Mouse (Mus musculus) layer of hippocampus, postnatal 25 days (tissue): Measurements from ENCODE around the gene M1ap. TPM values are rescaled to one million over a fixed set of nuclear protein-coding genes. Genes with fewer than 3 reads are reported as not detected.
A peak's percentile ranks its signal among the peaks of the same experiment; 100 is the strongest.

ENCODE experiments used
- DNase-seq, 2 experiments: peaks; one replicate each; pipeline ENCODE4 v3.0.0; 2022; ENCODE audit warnings: mixed read lengths in 2 of 2, low spot score in 1 of 2; ENCODE audit errors: extremely low spot score in 1 of 2
- total RNA-seq, 2 experiments: library from RNA; stranded (reverse); gene quantifications; 2 replicates each; pipeline ENCODE4 v1.2.3; 2021

M1ap gene
- total RNA-seq, 2 experiments from 2014 or later: 0.34 TPM; not detected in 1

- DNase-seq: no peak
Measured at GRCm38 (mm10) chr6:83031921-83032590, 85.4 kb downstream of the M1ap start.

GRCm38 (mm10) chr6:83032769-83033191 is 86.1 kb downstream of the M1ap start:
- no peak for DNase-seq

GRCm38 (mm10) chr6:83033249-83034185 is 86.8 kb downstream of the M1ap start, which contains the start of the genes Dok1 and Loxl3:
Dok1 (minus strand) TSS chr6:83033471.
Loxl3 (plus strand) TSS chr6:83034173.
- DNase-seq: no peak

- no peak for DNase-seq
Measured at GRCm38 (mm10) chr6:83034463-83035055, 87.9 kb downstream of the M1ap start.

- no peak for DNase-seq
Measured at GRCm38 (mm10) chr6:83037188-83037587, 90.5 kb downstream of the M1ap start.

- peak; percentile 87 to 93 for DNase-seq
Measured at GRCm38 (mm10) chr6:83038496-83039012, 91.9 kb downstream of the M1ap start.

- DNase-seq: no peak
Measured at GRCm38 (mm10) chr6:83040601-83041000, 93.9 kb downstream of the M1ap start.

GRCm38 (mm10) chr6:83043561-83043960 is 96.9 kb downstream of the M1ap start:
- DNase-seq: no peak

GRCm38 (mm10) chr6:83043993-83044392 is 97.3 kb downstream of the M1ap start:
- no peak for DNase-seq

- DNase-seq: no peak
Measured at GRCm38 (mm10) chr6:83044742-83045141, 98.0 kb downstream of the M1ap start.

GRCm38 (mm10) chr6:83049367-83049766 is 102.7 kb downstream of the M1ap start:
- DNase-seq: no peak

GRCm38 (mm10) chr6:83053136-83053960 is 106.6 kb downstream of the M1ap start:
- DNase-seq: peak in 1 of 2 experiments; percentile 49

- peak; percentile 89 to 91 for DNase-seq
Measured at GRCm38 (mm10) chr6:83054074-83054851, 107.6 kb downstream of the M1ap start, which contains the start of gene Aup1. Aup1 (plus strand) TSS chr6:83054521.

GRCm38 (mm10) chr6:83054871-83055431 is 108.2 kb downstream of the M1ap start, which contains the start of gene Htra2:
Htra2 (minus strand) TSS chr6:83055273.
- peak in 1 of 2 experiments; percentile 29 for DNase-seq

- DNase-seq: no peak
Measured at GRCm38 (mm10) chr6:83057790-83058189, 111.1 kb downstream of the M1ap start, which contains the start of gene Dqx1. Dqx1 (plus strand) TSS chr6:83057844.

GRCm38 (mm10) chr6:83058725-83059124 is 112.0 kb downstream of the M1ap start:
- no peak for DNase-seq

- no peak for DNase-seq
Measured at GRCm38 (mm10) chr6:83065995-83066394, 119.3 kb downstream of the M1ap start.

- DNase-seq: no peak
Measured at GRCm38 (mm10) chr6:83066441-83066840, 119.7 kb downstream of the M1ap start.
